Mouse (Mus musculus) ovary, adult 18-20 months (tissue): ENCODE results near the gene Zar1l.

Source experiments
- DNase-seq: peaks from one replicate; pipeline ENCODE4 v3.0.0; 2022; ENCODE audit warnings: low spot score, mixed read lengths

Gene Zar1l

GRCm38 (mm10) chr5:150485198-150485597 is 32.8 kb downstream of the Zar1l start:
- DNase-seq: no peak

GRCm38 (mm10) chr5:150478612-150479011 is 39.4 kb downstream of the Zar1l start:
- no peak for DNase-seq

DNA sequence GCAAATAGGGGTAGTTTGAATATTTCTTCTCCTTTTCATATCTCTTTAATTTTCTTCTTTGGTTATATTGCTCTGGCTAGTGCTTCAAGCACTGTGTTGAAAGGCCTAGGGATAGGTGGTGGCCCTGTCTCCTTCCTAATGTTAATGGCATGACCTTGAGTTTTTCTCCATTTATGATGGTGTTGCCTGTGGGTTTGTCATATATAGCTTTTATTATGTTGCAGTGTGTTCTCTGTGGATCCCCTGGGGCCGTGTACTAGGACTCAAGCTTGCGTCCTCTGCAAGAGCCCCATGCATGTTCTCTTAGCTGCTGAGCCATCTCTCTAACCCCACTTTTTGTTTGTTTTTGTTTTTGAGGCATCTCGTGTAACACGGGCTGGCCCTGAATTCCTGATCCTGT is 40.6 kb downstream of the Zar1l start:
- no peak for DNase-seq

DNA sequence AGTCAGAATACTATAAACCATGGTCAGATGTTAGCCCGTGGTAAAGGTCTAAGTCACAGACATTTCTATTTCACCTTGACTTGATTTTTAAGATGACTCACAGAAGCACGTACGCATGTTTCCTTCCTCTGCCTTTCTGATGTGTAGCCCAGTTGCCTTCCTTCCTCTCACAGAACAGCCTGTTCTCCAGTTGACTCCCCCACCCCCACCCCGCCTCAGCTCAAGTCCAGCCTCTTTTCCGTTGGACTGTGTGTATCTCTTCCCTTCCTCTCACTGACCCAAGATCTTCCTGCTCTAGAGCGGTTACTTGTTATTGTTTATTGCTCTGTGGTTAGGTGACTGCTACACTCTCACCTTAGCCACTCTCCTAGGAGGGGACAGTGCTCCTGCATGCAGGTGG is 49.5 kb downstream of the Zar1l start:
- no peak for DNase-seq

DNA sequence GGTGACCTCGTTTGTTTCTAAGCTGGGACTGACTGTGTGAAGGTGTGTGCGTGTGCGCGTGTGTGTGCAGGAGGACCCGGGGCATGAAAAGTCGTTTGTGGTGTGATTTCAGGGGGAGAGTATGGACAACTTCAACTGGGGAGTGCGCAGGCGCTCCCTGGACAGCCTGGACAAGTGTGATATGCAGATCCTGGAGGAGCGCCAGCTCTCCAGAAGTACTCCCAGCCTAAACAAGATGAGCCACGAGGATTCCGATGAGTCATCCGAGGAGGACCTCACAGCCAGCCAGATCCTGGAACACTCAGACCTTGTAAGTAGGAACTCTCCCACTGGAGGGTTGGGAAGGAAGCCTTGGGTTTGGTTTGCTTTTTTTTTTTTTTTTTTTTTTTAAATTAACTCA is 51.8 kb downstream of the Zar1l start:
- DNase-seq: peak; percentile 96

- no peak for DNase-seq
Observed at GRCm38 (mm10) chr5:150465218-150465617, 52.7 kb downstream of the Zar1l start.

GRCm38 (mm10) chr5:150464721-150465120 is 53.2 kb downstream of the Zar1l start:
- no peak for DNase-seq

DNA sequence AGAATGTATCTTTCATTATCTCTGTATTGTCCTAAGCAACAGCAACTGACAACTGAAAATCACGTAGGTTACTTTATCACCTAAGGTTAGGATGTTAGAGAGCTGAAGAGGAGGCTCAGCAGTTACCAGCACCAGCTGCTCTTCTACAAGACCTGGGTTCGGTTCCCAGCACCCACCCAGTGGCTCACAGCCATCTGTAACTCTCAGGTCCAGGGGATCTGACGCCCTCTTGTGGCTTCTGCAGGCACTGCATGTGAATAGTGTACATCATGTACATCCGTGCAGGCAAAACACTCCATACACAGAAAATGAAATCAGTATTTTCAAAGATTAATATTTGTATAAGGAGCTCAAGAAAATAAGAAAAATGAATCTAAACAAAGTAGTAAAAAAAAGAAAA is 58.2 kb downstream of the Zar1l start:
- DNase-seq: no peak

DNA sequence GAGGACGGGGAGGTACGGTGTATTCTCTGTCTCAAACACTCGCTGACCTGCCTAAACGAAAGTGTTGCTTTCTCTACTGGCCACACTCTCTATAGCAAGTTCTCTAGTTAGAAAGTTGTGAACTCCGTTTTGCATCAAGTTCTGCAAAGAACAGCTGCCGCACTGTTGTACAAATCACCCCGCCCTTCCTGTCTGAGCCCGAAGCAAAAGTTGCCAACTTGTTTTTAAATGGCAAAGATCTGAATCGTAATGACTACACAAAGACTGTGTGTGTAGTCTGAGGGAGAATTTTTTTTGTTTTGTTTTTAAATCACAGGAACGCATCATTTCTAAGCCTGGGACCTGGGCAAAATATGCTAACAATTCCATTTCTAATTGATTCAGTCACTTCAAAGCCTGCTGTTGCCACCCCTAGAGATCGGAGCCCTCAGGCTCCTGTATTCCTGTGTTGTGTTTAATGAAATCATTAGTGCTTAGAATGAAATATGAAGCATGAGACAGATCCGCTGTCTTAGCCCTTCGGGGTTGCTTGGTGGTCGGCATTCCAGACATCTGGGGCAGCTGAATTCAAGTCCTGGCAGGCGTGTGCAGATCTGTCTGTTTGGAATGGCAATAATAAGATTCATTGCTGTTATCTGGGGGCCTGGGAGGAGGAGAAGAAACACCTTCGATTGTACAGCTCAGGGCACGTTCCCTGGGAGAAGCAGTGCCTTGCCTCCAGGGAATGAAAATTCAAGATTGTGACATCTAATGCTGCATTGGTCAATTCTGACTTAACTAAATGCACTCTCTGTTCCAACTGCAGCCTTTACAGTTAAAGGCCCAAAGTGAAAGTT is 59.8 kb downstream of the Zar1l start:
- DNase-seq: no peak

GRCm38 (mm10) chr5:150457165-150457903 is 60.6 kb downstream of the Zar1l start:
- no peak for DNase-seq
